Mouse (Mus musculus): ENCODE measurements around the gene Hs3st3b1. TPM values are rescaled to one million over a fixed set of nuclear protein-coding genes. Genes with fewer than 3 reads are reported as not detected.

Hs3st3b1 gene
- total and polyA plus RNA-seq, 2 experiments from 2014 or later: 1.2 to 4.3 TPM

DNA sequence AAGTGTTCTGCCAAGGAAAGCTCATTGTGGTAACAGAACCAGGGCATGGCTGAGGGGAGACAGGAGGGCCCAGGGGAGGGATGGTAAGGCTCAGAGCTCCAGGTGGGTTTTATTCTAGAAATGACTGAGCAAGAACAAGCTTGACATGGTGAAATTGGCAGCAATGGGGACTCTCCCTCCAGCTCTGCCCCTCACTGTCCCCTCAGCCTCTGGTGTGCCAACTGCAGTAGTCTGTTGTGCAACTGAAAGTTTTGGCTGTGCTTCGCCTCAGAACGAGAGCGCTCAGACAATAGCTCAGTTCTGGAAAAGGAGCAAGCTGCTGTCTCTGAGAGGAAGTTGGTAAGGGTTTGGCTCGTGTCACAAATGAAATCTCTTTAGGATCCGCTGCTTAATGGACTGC is 43.3 kb upstream of the Hs3st3b1 start:
- H3K36me3 ChIP-seq (ENCODE audit: insufficient read depth): 0 out of 2 replicates have a peak, but pooled peaks cover 5% of the 10 kb centered on the region
- peak; percentile 54; the same call in 1 of the 2 replicates for ATAC-seq
- peak; percentile 39 for DNase-seq
- no peaks in the 10 kb centered on the region for H3K9me3 ChIP-seq (ENCODE audit: low read length)
- peaks cover 7% of the 10 kb centered on the region; the same call in 1 of the 2 replicates for H3K4me1 ChIP-seq (ENCODE audit: insufficient read depth)
- WGBS: 43% methylated on average over 5 of the region's 5 CpGs
- TF ChIP-seq CTCF (IDR thresholded peaks at IDR 0.05; ENCODE audit: low read depth): no peak
- H3K27ac ChIP-seq (ENCODE audit: low read depth, low read length): no peak overlapping the region
- no peak overlapping the region for H3K9ac ChIP-seq
- H3K4me3 ChIP-seq (ENCODE audit: low read depth, low read length): no peak overlapping the region
- no peak overlapping the region for H3K4me2 ChIP-seq (ENCODE audit: low read depth)
- H3K27me3 ChIP-seq (ENCODE audit: insufficient read depth, low read length): no peaks in the 10 kb centered on the region

- no peak overlapping the region for H3K9ac ChIP-seq
- no peak overlapping the region for H3K4me3 ChIP-seq (ENCODE audit: low read depth, low read length)
- DNase-seq: no peak
- peaks cover 7% of the 10 kb centered on the region; the same call in 1 of the 2 replicates for H3K4me1 ChIP-seq (ENCODE audit: insufficient read depth)
- WGBS: 56% methylated on average over 4 of the region's 4 CpGs
- no peak overlapping the region for H3K4me2 ChIP-seq (ENCODE audit: low read depth)
- no peak overlapping the region for H3K27ac ChIP-seq (ENCODE audit: low read depth, low read length)
- TF ChIP-seq CTCF (IDR thresholded peaks at IDR 0.05; ENCODE audit: low read depth): peak; percentile 41
- H3K9me3 ChIP-seq (ENCODE audit: low read length): no peaks in the 10 kb centered on the region
- H3K36me3 ChIP-seq (ENCODE audit: insufficient read depth): no peaks in the 10 kb centered on the region
- no peaks in the 10 kb centered on the region for H3K27me3 ChIP-seq (ENCODE audit: insufficient read depth, low read length)
- no peak for ATAC-seq
These were observed 35.1 kb upstream of the Hs3st3b1 start for GRCm38 (mm10) chr11:63957207-63957606.

DNA sequence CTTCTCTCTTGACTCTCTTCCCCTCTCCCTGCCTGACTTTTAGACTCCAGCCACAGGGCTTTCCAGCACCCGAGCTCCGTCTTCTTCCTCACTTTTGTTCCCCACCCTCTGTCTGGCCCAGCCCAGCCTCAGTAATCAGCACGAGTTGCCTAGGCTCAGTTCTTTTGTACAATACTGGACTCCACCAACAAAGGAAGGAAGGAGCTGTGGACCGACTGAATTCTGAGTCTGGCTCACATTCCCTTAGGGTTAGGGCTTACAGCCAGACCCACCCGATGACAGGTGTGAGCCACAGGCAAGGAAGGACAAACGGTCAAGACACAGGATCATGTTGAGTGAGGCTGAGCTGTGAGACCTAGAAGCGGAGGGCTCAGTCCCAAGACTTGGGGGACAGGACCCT is 34.7 kb upstream of the Hs3st3b1 start:
- TF ChIP-seq CTCF (IDR thresholded peaks at IDR 0.05; ENCODE audit: low read depth): no peak
- H3K4me3 ChIP-seq (ENCODE audit: low read depth, low read length): no peak overlapping the region
- H3K27ac ChIP-seq (ENCODE audit: low read depth, low read length): no peak overlapping the region
- 21% methylated on average over 7 of the region's 7 CpGs for WGBS
- H3K9me3 ChIP-seq (ENCODE audit: low read length): no peaks in the 10 kb centered on the region
- H3K27me3 ChIP-seq (ENCODE audit: insufficient read depth, low read length): no peaks in the 10 kb centered on the region
- ATAC-seq: no peak
- no peaks in the 10 kb centered on the region for H3K36me3 ChIP-seq (ENCODE audit: insufficient read depth)
- no peak overlapping the region for H3K4me2 ChIP-seq (ENCODE audit: low read depth)
- no peak for DNase-seq
- no peak overlapping the region for H3K9ac ChIP-seq
- peaks cover 10% of the 10 kb centered on the region; the same call in 1 of the 2 replicates for H3K4me1 ChIP-seq (ENCODE audit: insufficient read depth)

GRCm38 (mm10) chr11:63953887-63954286 is 31.8 kb upstream of the Hs3st3b1 start:
- Histone ChIP-seq H3K4me3 (ENCODE audit: low read depth, low read length) (no peak overlapping the region), H3K4me1 (ENCODE audit: insufficient read depth) (peaks cover 10% of the 10 kb centered on the region; the same call in 1 of the 2 replicates), H3K27ac (ENCODE audit: low read depth, low read length) (no peak overlapping the region), H3K27me3 (ENCODE audit: insufficient read depth, low read length) (no peaks in the 10 kb centered on the region), H3K9ac (no peak overlapping the region), H3K4me2 (ENCODE audit: low read depth) (no peak overlapping the region), H3K36me3 (ENCODE audit: insufficient read depth) (no peaks in the 10 kb centered on the region), H3K9me3 (ENCODE audit: low read length) (no peaks in the 10 kb centered on the region)
- ATAC-seq (no peak), DNase-seq (no peak)
- no peak for TF ChIP-seq CTCF (IDR thresholded peaks at IDR 0.05; ENCODE audit: low read depth)
- WGBS: 85% methylated on average over 2 of the region's 2 CpGs

DNA sequence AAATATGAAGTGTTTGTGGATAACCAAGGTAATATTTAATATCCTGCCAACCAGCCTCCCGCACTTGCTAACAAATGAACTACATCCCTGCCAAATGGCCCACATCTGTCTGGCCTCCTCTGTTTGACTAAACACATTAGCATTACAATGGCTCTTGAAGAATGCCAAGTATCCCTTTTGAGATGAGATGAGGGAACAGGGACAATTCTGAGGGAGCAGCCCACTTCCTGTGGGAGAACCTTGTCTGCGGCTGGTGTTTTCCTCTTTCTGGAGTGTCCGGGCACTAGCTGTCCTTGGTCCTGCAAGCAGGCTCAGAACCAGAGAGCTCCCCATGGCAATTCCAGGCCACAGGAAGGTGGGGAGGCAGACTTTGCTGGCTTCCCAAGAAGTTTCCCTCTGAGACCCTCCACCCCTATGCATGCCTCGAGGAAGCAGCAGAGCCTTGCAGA is 30.7 kb upstream of the Hs3st3b1 start:
- peak; percentile 16; the same call in 1 of the 2 replicates for ATAC-seq
- TF ChIP-seq CTCF (IDR thresholded peaks at IDR 0.05; ENCODE audit: low read depth): no peak
- Histone ChIP-seq H3K4me1 (ENCODE audit: insufficient read depth) (peaks cover 10% of the 10 kb centered on the region; the same call in 1 of the 2 replicates), H3K9ac (no peak overlapping the region), H3K27ac (ENCODE audit: low read depth, low read length) (no peak overlapping the region), H3K36me3 (ENCODE audit: insufficient read depth) (no peaks in the 10 kb centered on the region), H3K27me3 (ENCODE audit: insufficient read depth, low read length) (no peaks in the 10 kb centered on the region), H3K4me3 (ENCODE audit: low read depth, low read length) (no peak overlapping the region), H3K4me2 (ENCODE audit: low read depth) (0 out of 2 replicates have a peak overlapping the region, but pooled peaks have one; percentile 42), H3K9me3 (ENCODE audit: low read length) (no peaks in the 10 kb centered on the region)
- no peak for DNase-seq
- WGBS: 19% methylated on average over 4 of the region's 4 CpGs

DNA sequence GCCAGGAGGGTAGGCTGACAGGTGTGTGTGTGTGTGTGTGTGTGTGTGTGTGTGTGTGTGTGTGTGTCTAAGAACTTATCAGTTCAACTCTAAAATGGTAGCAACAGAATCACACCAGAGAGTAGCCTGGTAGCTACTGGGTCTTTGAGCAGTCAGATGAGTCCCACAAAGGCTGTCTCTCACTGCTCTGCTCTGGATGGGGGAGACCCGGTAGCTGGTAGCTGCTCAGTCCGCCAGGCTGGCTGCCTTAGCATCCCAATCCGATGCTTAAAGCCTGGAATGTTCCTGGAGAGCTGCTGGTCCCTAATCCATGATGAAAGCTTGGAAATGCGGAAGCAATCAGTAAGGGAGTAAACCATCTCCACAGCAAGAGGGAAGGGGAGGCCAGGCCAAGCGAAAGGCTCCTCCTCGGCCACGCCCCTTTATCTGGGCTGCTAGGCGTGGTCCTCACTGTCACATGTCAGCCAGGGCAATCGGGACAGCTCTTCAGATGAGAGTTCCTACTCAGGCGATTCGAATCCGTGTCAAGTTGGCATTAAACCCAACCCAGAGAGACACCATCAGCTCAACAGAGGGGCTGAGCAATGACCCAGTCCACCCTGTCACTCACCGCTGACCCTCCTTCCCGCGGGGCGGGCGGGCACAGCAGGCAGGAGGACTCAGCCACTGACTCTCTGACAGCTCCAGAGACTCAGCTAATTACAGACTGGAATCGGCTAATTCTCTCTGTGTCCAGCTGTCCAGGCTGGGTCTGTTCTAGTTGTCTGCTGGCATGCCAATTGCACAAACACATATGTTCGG is 29.9 kb upstream of the Hs3st3b1 start:
- Histone ChIP-seq H3K27ac (ENCODE audit: low read depth, low read length) (no peak overlapping the region), H3K36me3 (ENCODE audit: insufficient read depth) (no peaks in the 10 kb centered on the region), H3K4me2 (ENCODE audit: low read depth) (peak overlapping the region; percentile 42), H3K4me3 (ENCODE audit: low read depth, low read length) (peak overlapping the region; percentile 14; the same call in 1 of the 2 replicates), H3K9me3 (ENCODE audit: low read length) (no peaks in the 10 kb centered on the region), H3K4me1 (ENCODE audit: insufficient read depth) (peaks cover 10% of the 10 kb centered on the region; the same call in 1 of the 2 replicates), H3K27me3 (ENCODE audit: insufficient read depth, low read length) (no peaks in the 10 kb centered on the region), H3K9ac (no peak overlapping the region)
- no peak for DNase-seq
- no peak for TF ChIP-seq CTCF (IDR thresholded peaks at IDR 0.05; ENCODE audit: low read depth)
- 8% methylated on average over 19 of the region's 19 CpGs for WGBS
- peak; percentile 54 for ATAC-seq

DNA sequence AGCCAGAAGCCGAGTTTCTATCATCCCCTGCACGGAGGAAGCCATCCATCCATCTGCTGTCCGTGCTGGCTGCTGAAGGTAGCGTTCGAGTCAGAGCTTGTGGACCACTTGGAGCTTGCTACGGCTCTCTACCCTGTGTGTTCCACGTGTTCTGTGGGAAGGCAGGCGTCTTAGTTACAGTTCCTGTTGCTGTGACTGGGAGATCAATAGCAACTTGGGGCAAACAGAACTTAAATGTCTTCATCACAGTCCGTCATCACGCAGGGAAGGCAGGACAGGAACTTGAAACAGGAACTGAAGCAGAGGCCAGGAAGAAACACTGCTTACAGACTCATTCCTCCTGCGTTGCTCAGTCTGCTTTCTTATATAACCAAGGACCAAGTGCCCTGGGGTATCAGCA is 26.3 kb upstream of the Hs3st3b1 start:
- no peak for ATAC-seq
- no peaks in the 10 kb centered on the region for H3K36me3 ChIP-seq (ENCODE audit: insufficient read depth)
- H3K27me3 ChIP-seq (ENCODE audit: insufficient read depth, low read length): no peaks in the 10 kb centered on the region
- no peak for DNase-seq
- H3K9ac ChIP-seq: no peak overlapping the region
- 90% methylated on average over 11 of the region's 11 CpGs for WGBS
- H3K27ac ChIP-seq (ENCODE audit: low read depth, low read length): no peak overlapping the region
- H3K4me2 ChIP-seq (ENCODE audit: low read depth): no peak overlapping the region
- no peak overlapping the region for H3K4me3 ChIP-seq (ENCODE audit: low read depth, low read length)
- H3K4me1 ChIP-seq (ENCODE audit: insufficient read depth): peaks cover 7% of the 10 kb centered on the region; the same call in 1 of the 2 replicates
- TF ChIP-seq CTCF (IDR thresholded peaks at IDR 0.05; ENCODE audit: low read depth): no peak
- H3K9me3 ChIP-seq (ENCODE audit: low read length): no peaks in the 10 kb centered on the region
